Comparison of ENCODE assay signal across 8 mouse cellular contexts in genomic region chr4:46507736-46508460, GRCm38 (mm10). TPM values are rescaled to one million over a fixed set of nuclear protein-coding genes. Genes with fewer than 3 reads are reported as not detected.
DNase-seq lines count a peak whose midpoint lies in the region; ATAC-seq lines count a peak whose summit lies in the region.

No protein-coding gene starts in this region.

- H3K4me1 ChIP-seq in embryonic facial prominence, embryonic 12.5 days: no peaks in the 10 kb centered on the region
- H3K4me1 ChIP-seq in limb, embryonic 13.5 days: peaks cover 8% of the 10 kb centered on the region; the same call in 1 of the 2 replicates
- no peaks in the 10 kb centered on the region for H3K4me1 ChIP-seq in midbrain, embryonic 14.5 days (ENCODE audit: control insufficient read depth, insufficient read depth, low read length)

- peak; percentile 57 for DNase-seq in ovary, postnatal 10 days (ENCODE audit: low spot score)
- no peak for DNase-seq in ovary, adult 18-20 months (ENCODE audit: low spot score)
- peak; percentile 80 to 91 for DNase-seq in heart, adult 18-20 months
- DNase-seq in kidney, adult 11 months: peak; percentile 76
- DNase-seq in midbrain, embryonic 14.5 days: peak; percentile 74
- peak; percentile 75 to 86 for DNase-seq in spleen, postnatal 14 days (ENCODE audit: low spot score in 2 of 2)

- H3K36me3 ChIP-seq in embryonic facial prominence, embryonic 12.5 days: peaks cover 11% of the 10 kb centered on the region
- peaks cover 18% of the 10 kb centered on the region for H3K36me3 ChIP-seq in limb, embryonic 13.5 days
- H3K36me3 ChIP-seq in midbrain, embryonic 14.5 days (ENCODE audit: control insufficient read depth, insufficient read depth, low read length): peaks cover 7% of the 10 kb centered on the region

- H3K27me3 ChIP-seq in embryonic facial prominence, embryonic 12.5 days: peaks cover 21% of the 10 kb centered on the region
- H3K27me3 ChIP-seq in limb, embryonic 13.5 days: peaks cover 28% of the 10 kb centered on the region
- H3K27me3 ChIP-seq in midbrain, embryonic 14.5 days (ENCODE audit: control insufficient read depth, insufficient read depth, low read length): peaks cover 4% of the 10 kb centered on the region; the same call in 1 of the 2 replicates

- H3K4me3 ChIP-seq in embryonic facial prominence, embryonic 12.5 days: peak overlapping the region; percentile 20; the same call in 1 of the 2 replicates
- peak overlapping the region; percentile 69 for H3K4me3 ChIP-seq in limb, embryonic 13.5 days
- no peak overlapping the region for H3K4me3 ChIP-seq in midbrain, embryonic 14.5 days (replicated peaks; ENCODE audit: low read depth, low read length)

- ATAC-seq in embryonic facial prominence, embryonic 12.5 days (ENCODE audit: insufficient number of reproducible peaks, insufficient read depth, low FRiP score, low TSS enrichment): no peak
- ATAC-seq in limb, embryonic 13.5 days (ENCODE audit: low FRiP score, low read depth): no peak
- ATAC-seq in midbrain, embryonic 14.5 days (ENCODE audit: low FRiP score, low TSS enrichment): no peak

- peak overlapping the region; percentile 86 for H3K4me2 ChIP-seq in embryonic facial prominence, embryonic 12.5 days (replicated peaks)
- H3K4me2 ChIP-seq in limb, embryonic 13.5 days (replicated peaks): peak overlapping the region; percentile 91
- H3K4me2 ChIP-seq in midbrain, embryonic 14.5 days (ENCODE audit: low read length): peak overlapping the region; percentile 74

- no peak overlapping the region for H3K27ac ChIP-seq in embryonic facial prominence, embryonic 12.5 days
- no peak overlapping the region for H3K27ac ChIP-seq in limb, embryonic 13.5 days
- H3K27ac ChIP-seq in midbrain, embryonic 14.5 days (replicated peaks; ENCODE audit: low read depth, low read length): no peak overlapping the region

- no peaks in the 10 kb centered on the region for H3K9me3 ChIP-seq in embryonic facial prominence, embryonic 12.5 days
- H3K9me3 ChIP-seq in limb, embryonic 13.5 days: no peaks in the 10 kb centered on the region
- H3K9me3 ChIP-seq in midbrain, embryonic 14.5 days (ENCODE audit: control insufficient read depth, low read length): no peaks in the 10 kb centered on the region

- 11% methylated on average over 16 of the region's 16 CpGs for WGBS in embryonic facial prominence, embryonic 12.5 days
- 11% methylated on average over 16 of the region's 16 CpGs for WGBS in limb, embryonic 13.5 days
- WGBS in midbrain, embryonic 14.5 days: 11% methylated on average over 16 of the region's 16 CpGs

- H3K9ac ChIP-seq in embryonic facial prominence, embryonic 12.5 days: no peak overlapping the region
- no peak overlapping the region for H3K9ac ChIP-seq in limb, embryonic 13.5 days
- H3K9ac ChIP-seq in midbrain, embryonic 14.5 days (replicated peaks; ENCODE audit: low read length): no peak overlapping the region

RNA-seq across cellular contexts. Expression of gene Nans, which starts 18.9 kb away (rescaled TPM):
- 85.6 and 90.7 TPM in 2 replicates for polyA plus RNA-seq in embryonic facial prominence, embryonic 12.5 days (2016; fragmentation: Nextera tagmentation; extraction: Ambion mirVana)
- 10 to 100 TPM; 14.9 to 19.2 TPM for total RNA-seq in heart, adult 18-20 months (2021)
- polyA plus RNA-seq in limb, embryonic 13.5 days (2015; fragmentation: Nextera tagmentation; extraction: Ambion mirVana): 102 and 105 TPM in 2 replicates
- polyA plus RNA-seq in midbrain, embryonic 14.5 days (2014; fragmentation: Nextera tagmentation; extraction: Ambion mirVana): 47.3 and 47.5 TPM in 2 replicates

RNA-seq across cellular contexts. Expression of gene Trim14, which starts 28.0 kb away (rescaled TPM):
- 1.0 and 1.5 TPM in 2 replicates for polyA plus RNA-seq in embryonic facial prominence, embryonic 12.5 days (2016; fragmentation: Nextera tagmentation; extraction: Ambion mirVana)
- total RNA-seq in heart, adult 18-20 months (2021): 1 to 10 TPM; 1.8 to 3.0 TPM
- 1.1 and 1.2 TPM in 2 replicates for polyA plus RNA-seq in limb, embryonic 13.5 days (2015; fragmentation: Nextera tagmentation; extraction: Ambion mirVana)
- 0.96 and 2.4 TPM in 2 replicates for polyA plus RNA-seq in midbrain, embryonic 14.5 days (2014; fragmentation: Nextera tagmentation; extraction: Ambion mirVana)

RNA-seq across cellular contexts. Expression of gene Anp32b, which starts 57.2 kb away (rescaled TPM):
- polyA plus RNA-seq in embryonic facial prominence, embryonic 12.5 days (2016; fragmentation: Nextera tagmentation; extraction: Ambion mirVana): 329 and 349 TPM in 2 replicates
- 10 to 100 TPM; 55.2 to 56.6 TPM for total RNA-seq in heart, adult 18-20 months (2021)
- 284 and 307 TPM in 2 replicates for polyA plus RNA-seq in limb, embryonic 13.5 days (2015; fragmentation: Nextera tagmentation; extraction: Ambion mirVana)
- 64.0 and 70.4 TPM in 2 replicates for polyA plus RNA-seq in midbrain, embryonic 14.5 days (2014; fragmentation: Nextera tagmentation; extraction: Ambion mirVana)
